Mouse (Mus musculus) cerebellum, postnatal 4 days (tissue): ENCODE measurements around the gene Phox2b.

Source experiments
- DNase-seq, 2 experiments: peaks; one replicate each; pipeline ENCODE4 v3.0.0; 2022; ENCODE audit warnings: low spot score in 2 of 2, mixed read lengths in 1 of 2

Phox2b gene

DNA sequence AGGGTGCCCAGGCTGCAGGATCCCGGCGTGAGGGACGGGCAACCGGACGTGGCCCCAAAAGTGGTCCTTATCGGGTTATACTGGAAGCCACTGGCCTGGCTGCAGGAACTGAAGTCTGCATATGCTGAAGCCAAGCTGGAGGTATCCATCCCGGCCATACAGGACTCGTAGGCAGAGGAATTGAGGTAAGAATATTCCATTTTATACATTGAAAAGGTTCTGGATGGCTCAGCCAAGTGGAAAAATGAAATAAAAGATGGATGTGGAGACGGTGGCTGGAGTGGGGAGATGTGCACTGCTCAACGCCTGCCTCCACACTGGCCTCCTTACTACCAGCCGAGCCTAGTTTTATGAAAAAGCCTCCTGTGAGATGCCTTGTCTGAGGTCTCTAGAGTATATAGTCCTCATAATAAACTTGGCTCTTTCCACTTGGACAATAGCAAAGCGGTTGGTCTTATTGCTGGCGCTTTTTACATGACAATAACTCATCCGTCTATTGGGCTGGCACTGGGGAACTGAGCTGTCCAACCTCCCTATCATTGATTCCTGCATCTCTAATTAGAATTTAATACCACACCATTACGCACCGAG, at the start of gene Phox2b:
TSS of gene Phox2b (minus strand) at position 569 of the 591 bp plus-strand sequence.
- peak in 1 of 2 experiments; percentile 15 for DNase-seq

DNA sequence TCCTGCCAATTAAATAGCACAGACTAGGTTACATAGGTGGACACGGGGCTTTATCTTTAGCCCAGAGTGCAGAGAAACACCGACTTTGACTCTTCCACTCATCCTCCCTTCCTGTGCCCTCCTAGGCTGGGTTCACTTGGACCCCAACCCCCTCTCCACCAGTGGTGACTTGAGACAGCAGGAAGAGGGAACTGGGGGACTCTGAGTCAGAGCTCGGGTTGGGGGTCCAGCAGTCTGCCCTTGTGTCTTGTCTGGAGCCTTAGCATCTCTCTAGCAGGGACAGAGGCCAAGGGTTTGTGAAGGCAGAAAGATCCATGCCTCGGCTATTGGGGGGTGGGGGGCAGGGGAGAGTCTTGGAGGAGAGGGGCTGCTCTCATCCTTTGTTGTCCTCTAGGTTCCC, 43.5 kb upstream of the Phox2b start:
- no peak for DNase-seq

DNA sequence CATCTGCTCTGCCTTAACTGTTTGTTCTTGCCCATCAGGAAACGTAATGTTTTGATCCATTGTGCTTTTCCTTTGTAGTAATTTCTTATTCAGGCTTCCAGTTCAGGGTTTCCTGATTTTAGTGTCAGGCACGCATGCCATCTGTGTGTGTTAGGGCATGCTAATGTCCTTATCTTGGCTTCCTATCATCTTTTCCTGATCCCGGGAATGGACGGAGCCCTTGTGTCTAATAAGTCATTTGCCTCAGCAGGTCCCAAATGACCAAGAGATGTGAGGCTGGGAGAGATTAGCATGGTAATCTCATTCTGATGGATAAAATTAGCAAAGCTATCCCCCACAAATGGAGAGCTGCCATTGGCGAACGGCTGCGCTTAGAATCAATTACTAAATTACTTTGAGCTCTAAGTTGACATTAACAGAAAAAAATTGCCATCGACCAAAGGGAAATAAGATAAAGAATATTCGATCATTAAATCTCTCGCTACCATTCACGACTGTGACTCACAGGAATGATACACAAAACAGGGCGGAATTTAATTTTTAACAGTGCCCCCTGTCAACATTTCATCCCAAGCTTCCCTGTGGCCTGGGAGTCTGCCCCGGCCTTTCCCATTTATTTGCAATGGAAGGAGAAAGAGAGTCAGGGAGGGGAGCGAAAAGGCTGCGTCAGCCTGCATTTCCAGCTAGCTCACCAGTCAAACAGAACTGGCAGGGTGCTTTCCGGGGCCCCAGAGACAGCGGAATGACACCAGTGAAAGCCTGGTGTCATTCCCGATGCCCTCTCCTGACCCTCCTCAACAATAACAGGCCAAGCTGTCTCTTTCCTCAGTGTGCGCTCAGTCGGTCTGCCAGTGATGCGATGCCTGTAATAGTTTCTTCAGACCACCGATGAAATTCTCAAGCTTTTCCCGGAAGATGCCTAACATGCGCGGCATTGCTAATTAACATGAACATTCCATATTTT, 40.2 kb upstream of the Phox2b start:
- DNase-seq: no peak

DNA sequence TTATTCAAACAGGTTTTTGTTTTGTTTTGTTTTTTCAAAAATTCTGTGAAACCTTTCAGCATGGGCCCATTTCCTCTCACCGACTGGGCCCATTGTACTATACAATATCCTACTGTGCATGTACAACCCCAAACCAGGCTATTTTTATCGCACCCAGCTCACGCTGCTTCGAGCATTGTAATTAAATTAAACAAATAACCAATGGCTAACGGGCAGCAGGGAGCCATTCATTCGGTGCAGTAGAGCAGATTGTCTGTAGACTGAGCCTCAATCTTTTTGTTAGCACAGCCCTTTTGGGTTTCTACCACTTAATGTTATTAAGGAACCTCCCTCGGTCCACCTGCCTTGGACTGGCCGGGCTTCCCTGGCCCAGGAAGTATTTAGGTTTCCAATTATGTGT, 39.5 kb upstream of the Phox2b start:
- DNase-seq: no peak

- peak in 1 of 2 experiments; percentile 34 for DNase-seq
These were observed 35.6 kb upstream of the Phox2b start for GRCm38 (mm10) chr5:67134698-67135097.

GRCm38 (mm10) chr5:67131671-67132070, 32.6 kb upstream of the Phox2b start:
- no peak for DNase-seq

DNA sequence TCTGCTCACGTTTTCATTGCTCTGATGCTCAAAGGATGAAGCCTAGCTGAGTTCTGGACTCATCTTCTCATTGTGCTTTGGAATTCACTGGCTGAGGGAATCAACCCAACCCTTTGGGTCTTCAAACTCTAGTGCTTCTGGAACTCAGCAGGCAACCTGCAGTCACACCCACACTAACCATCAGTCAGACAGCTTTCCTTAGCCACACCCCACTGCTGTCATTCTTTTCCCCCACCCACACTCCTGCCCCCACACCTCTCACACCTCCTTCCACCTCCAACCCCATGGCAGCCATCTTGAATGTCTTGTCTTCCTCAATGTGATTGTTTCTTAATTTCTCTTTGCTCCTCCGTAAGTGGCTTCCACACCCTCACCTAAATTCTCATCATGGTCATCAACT, 7.2 kb upstream of the Phox2b start:
- DNase-seq: no peak

- DNase-seq: no peak
These were observed 3.9 kb upstream of the Phox2b start for GRCm38 (mm10) chr5:67103016-67103415.

DNA sequence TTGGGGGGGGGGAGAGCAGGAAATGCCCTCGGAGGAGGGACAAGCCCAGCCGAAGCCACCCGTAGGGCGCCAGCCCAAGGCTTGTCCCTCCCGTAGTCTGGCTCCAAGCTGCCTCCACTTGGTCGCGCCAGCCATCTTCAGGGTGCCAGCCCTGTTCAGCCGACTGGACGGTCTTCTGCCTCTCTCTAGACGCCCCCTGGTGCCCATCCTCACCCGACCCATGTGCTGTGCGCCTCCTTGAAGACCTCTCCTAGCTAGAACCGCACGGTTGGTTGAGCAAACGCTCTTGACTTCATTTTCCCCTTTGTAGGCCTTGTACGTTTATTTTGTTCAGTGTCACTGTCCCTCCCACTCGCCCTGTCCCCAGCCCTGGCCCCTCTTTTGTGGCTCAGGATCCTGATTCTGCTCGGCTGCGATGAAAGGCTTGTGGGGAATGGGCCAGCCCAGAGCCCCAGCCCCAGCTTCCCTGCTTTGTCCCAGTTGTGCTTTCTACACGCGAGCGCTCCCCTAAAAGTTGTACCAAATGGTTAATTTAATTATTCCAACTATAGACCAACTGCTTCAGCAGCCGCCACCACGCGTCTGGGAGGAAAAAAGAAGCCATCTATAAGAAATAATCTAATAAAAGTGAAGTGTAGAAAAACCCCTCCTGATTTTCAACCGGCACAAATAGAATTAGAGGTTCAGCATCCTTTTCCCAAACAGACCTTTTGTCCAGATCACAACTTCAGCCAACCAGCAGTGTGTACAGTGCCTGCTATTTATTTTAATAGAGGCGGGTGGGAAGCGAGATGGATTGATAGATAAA, 2.9 kb upstream of the Phox2b start:
- DNase-seq: peak in 1 of 2 experiments; percentile 48

DNA sequence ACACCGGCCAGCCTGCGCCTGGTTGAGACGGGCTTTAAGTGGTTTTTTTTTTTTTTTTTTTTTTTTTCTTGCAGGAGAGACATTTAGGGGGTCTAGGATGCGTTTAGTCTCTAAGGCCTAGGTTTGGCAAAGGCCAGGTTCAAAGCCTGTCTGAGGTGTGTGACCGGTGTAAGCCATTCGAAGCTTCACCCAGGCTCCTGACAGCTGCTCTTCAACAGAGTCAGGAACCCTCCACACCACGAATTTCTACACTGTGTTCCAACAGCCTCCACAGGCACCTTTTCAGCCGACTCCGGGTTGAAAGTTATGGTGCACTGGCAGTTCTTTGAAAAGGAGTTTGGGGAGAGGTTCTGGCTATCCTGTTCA, 2.3 kb upstream of the Phox2b start:
- no peak for DNase-seq

- DNase-seq: no peak
These were observed 1.7 kb upstream of the Phox2b start for GRCm38 (mm10) chr5:67100564-67101394.

GRCm38 (mm10) chr5:67099393-67100271, 531 bp upstream of the Phox2b start:
- peak in 1 of 2 experiments; percentile 10 for DNase-seq

DNA sequence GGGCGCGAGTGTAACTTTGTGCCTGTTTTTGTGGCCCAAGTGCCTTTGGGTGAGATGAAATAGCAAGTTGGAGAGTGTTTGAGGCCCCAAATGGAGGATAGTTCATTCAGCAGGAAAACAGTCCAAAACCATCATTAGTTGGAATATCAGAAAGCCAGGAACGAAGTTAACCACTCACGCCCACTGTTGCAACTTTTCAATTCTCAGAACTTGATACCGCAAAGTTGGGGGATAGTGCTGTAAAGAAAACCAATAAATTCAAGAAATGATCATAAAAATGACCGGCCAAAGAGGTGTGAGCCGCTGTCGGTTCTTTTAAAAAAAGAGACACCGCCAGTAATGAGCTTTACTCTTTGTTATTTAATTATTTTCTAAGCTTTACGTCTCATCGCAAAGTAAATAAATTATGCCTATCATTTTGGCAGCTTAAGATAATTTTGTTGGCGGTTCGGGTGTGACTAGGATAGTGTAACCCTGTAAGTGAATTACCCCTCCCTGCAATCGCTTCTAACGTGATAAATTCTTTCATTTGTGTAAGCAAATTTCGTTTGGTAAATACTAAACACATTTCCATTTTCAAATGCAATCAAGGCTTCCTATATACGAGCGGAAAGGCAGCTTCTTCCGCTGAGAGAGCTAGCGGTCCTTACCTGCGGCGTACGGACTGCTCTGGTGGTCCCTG, 909 bp downstream of the Phox2b start:
- DNase-seq: no peak

DNA sequence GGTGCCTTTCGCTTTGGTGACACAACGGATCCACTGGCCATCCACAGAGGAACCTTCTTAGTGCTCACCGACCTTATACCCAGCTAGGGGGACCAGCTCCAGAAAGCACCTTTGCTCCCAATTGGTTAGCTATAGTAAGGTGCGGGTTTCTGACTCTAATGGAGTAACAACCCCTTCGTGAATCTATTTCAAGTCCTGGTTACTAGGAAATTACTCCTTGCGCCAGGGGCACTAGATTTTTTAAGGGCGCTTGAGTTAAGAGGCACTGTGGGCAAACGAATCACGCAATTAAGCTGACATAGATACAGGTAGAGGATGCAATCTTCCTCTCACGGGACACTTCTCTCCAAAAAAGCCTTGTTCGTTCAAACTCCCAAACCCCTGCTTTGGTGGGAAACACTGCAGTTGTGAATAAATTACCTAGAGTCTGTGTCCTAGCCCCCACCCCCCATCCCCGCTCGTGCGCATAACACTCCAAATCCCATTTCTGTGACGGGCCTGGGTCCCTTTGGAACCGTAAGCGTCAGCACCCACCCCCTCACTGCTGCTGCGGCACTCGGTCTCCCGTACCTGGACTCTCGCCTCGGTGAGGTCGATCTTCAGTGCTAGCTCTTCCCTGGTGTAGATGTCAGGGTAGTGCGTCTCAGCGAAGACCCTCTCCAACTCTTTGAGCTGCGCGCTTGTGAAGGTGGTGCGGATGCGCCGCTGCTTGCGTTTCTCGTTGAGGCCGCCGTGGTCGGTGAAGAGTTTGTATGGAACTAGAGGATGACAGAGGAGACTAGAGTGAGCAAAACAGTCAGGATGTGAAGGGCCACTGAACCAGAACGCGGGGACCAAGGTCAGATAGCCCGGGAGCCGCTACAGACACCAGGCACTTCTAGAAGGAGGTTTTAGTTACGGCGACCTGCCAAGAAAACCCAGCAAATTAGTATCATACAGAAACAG, 1.7 kb downstream of the Phox2b start:
- DNase-seq: peak in 1 of 2 experiments; percentile 9

GRCm38 (mm10) chr5:67096378-67096771, 2.7 kb downstream of the Phox2b start:
- DNase-seq: peak in 1 of 2 experiments; percentile 15

DNA sequence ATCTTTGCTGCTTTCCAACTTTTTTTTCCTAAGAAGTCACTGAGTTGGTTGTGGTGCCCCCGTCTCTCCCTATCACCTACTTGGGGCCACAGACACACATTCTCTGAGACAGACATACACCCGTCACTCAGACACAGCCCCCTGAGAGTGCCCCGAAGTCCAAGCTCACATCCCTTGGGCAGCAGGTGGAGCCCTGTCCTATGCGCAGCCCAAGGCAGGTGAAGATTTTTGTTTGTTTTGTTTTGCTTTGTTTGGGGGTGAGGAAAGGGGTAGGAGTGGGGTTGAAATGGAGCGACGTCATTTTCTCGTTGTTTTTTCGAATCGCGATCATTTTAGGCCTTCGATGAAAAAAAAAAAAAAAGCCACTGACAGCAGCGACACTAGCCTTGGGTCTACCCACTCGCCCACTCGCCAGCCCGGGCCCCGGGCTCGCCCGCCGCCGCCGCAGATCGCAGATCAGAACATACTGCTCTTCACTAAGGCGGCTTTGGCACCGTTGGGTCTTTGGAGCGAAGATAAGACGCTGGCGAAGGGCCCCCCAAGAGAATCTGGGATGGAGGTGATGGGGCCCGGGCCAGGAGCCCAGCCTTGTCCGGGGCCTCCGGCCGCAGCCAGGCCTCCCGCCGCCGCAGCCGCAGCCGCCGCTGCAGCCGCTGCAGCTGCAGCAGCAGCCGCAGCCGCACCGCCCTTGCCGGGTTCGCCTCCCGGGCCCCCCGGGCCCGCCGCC, 3.3 kb downstream of the Phox2b start:
- peak in 1 of 2 experiments; percentile 9 for DNase-seq

DNA sequence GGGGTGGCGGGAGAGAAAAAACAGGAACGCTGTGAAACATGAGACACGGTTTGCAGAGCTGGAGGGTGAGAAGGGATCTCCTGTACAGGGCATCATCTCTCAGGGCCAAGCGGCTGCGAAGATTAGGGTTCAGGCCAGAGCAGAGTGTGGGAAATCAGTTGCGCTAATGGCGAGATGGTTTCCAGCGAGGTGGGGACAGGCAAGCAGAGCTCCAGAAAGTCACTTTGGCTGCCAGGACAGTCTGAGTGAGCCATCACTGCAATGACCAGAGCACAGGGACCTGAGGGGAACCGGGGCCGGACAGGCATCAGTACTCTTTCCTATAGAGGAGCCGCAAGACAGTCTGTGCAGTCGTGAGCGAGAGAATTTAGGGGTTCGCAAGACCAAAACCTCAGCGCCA, 3.9 kb downstream of the Phox2b start:
- DNase-seq: no peak

GRCm38 (mm10) chr5:67093991-67094390, 5.1 kb downstream of the Phox2b start:
- DNase-seq: no peak
